Comparison of ENCODE assay signal across 15 mouse cellular contexts in the genomic region with DNA sequence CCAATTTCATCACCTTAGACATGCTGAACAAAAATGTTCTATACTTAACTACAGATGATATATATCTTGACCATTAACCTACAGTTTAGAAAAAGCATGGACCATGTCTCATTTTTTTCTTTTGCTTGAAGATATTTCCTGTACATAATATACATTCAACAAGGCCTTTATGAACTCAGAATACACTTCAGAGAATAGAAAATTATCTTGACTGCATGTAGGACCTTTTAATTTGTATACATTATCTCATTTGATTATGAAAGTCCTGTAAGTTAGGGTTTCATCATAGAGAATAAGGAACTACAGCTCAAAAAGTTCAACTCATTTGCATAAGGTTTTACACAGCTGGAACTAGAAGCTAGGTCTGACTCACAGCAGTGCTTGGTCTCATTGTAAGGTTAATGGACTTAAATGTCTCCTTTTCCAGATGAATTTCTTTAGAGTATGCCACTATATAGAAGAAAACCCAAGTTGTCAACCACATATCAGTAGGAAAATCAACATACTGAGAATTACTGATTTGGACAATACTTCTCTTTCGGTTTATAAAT. TPM values are rescaled to one million over a fixed set of nuclear protein-coding genes. Genes with fewer than 3 reads are reported as not detected.
A peak's percentile ranks its signal among the peaks of the same experiment; 100 is the strongest.
DNase-seq lines count a peak whose midpoint lies in the region; ATAC-seq and TF ChIP-seq lines count a peak whose summit lies in the region.
"Had no signal": no experiment of that assay in that cellular context is flagged by ENCODE, and none has a peak within 500 bp of the region (broad histone marks: within the 10 kb centered on the region; RNA-seq: fewer than 3 reads in every experiment).

No protein-coding gene starts in this region.

- no peak for DNase-seq in liver
- DNase-seq in A20 (ENCODE audit: low read depth, low spot score), result peak; percentile 70
- DNase-seq in MEL (ENCODE audit: low read depth, low spot score), result peak; percentile 82
- DNase-seq in left cerebral cortex, postnatal 4 days, result no peak
- no peak for DNase-seq in frontal cortex, postnatal 14 days (ENCODE audit: low spot score in 2 of 2)

- intact Hi-C loops in left cerebral cortex, postnatal 4 days (cut with DNase I), result loop anchor here (10.0 kb wide), 3 partner anchors 109 to 421 kb away; no protein-coding TSS in a partner anchor

- WGBS in liver, embryonic 15.5 days (ENCODE audit: insufficient replicate concordance), result 87% methylated on average over 1 of the region's 1 CpGs

- peak overlapping the region; percentile 98; the same call in 1 of the 2 replicates for H3K4me2 ChIP-seq in liver, embryonic 15.5 days
- H3K4me2 ChIP-seq: embryonic facial prominence, embryonic 12.5 days; limb, embryonic 15.5 days; lung, embryonic 14.5 days had no signal

- H3K36me3 ChIP-seq in liver, embryonic 15.5 days (replicated peaks), result no peaks in the 10 kb centered on the region
- H3K36me3 ChIP-seq in MEL (ENCODE audit: control insufficient read depth in 1 of 2, insufficient read depth in 2 of 2, low read length in 2 of 2), result peaks cover 0 to 14% of the 10 kb centered on the region in 2 experiments; a peak in 2 of 4 replicates
- H3K36me3 ChIP-seq: embryonic facial prominence, embryonic 12.5 days; heart, embryonic 15.5 days; hindbrain, embryonic 13.5 days; limb, embryonic 15.5 days; midbrain, embryonic 12.5 days had no signal

- H3K27me3 ChIP-seq in liver, embryonic 15.5 days, result no peaks in the 10 kb centered on the region
- no peaks in the 10 kb centered on the region for H3K27me3 ChIP-seq in MEL (ENCODE audit: control insufficient read depth in 1 of 2, insufficient read depth in 2 of 2, low read length in 2 of 2)
- H3K27me3 ChIP-seq: embryonic facial prominence, embryonic 12.5 days; heart, embryonic 15.5 days; hindbrain, embryonic 13.5 days; limb, embryonic 15.5 days; midbrain, embryonic 12.5 days; Patski had no signal

- H3K4me3 ChIP-seq in liver, embryonic 15.5 days (replicated peaks), result no peak overlapping the region
- H3K4me3 ChIP-seq in MEL (ENCODE audit: control insufficient read depth in 1 of 2, insufficient read depth in 1 of 2, low read depth in 2 of 2, low read length in 2 of 2), result peak overlapping the region in 1 of 2 experiments; percentile 22; a peak in 2 of 4 replicates
- H3K4me3 ChIP-seq: embryonic facial prominence, embryonic 12.5 days; heart, embryonic 15.5 days; hindbrain, embryonic 13.5 days; limb, embryonic 15.5 days; midbrain, embryonic 12.5 days had no signal

- TF ChIP-seq POLR2A in MEL (IDR thresholded peaks at IDR 0.05; ENCODE audit: control insufficient read depth in 1 of 2, insufficient read depth in 1 of 2, low read depth in 1 of 2, low read length in 2 of 2, poor library complexity in 1 of 2), result no peak

- no peak for TF ChIP-seq CTCF in MEL (IDR thresholded peaks at IDR 0.05 in 2 of 3, conservative IDR thresholded peaks at IDR 0.05 in 1 of 3; ENCODE audit: control insufficient read depth in 1 of 3, insufficient read depth in 1 of 3, low read depth in 2 of 3, low read length in 3 of 3, poor library complexity in 1 of 3, severe bottlenecking in 1 of 3)

- H3K79me2 ChIP-seq in MEL (ENCODE audit: control insufficient read depth, insufficient read depth, low read length, poor library complexity), result peaks cover 24% of the 10 kb centered on the region

- no peak overlapping the region for H3K9ac ChIP-seq in liver, embryonic 15.5 days
- H3K9ac ChIP-seq in MEL (ENCODE audit: control insufficient read depth, low read depth, low read length, poor library complexity, severe bottlenecking), result peak overlapping the region; percentile 26; the same call in 1 of the 2 replicates
- H3K9ac ChIP-seq: embryonic facial prominence, embryonic 12.5 days; forebrain, postnatal 0 days; heart, embryonic 15.5 days; hindbrain, embryonic 13.5 days; limb, embryonic 15.5 days; lung, embryonic 14.5 days; midbrain, embryonic 12.5 days had no signal

- peaks cover 26% of the 10 kb centered on the region for H3K4me1 ChIP-seq in liver, embryonic 15.5 days (replicated peaks)
- H3K4me1 ChIP-seq in MEL (ENCODE audit: control insufficient read depth in 1 of 2, insufficient read depth in 2 of 2, low read length in 2 of 2), result peaks cover 8 to 11% of the 10 kb centered on the region in 2 experiments; a peak in 3 of 4 replicates

- TF ChIP-seq EP300 in MEL (IDR thresholded peaks at IDR 0.05; ENCODE audit: low read depth in 1 of 2, low read length in 2 of 2), result peak in 1 of 2 experiments; percentile 7; a peak in 1 of 4 replicates

- H3K27ac ChIP-seq in liver, embryonic 15.5 days (replicated peaks), result no peak overlapping the region
- no peak overlapping the region for H3K27ac ChIP-seq in MEL (ENCODE audit: control insufficient read depth, low read depth, low read length)
- H3K27ac ChIP-seq: embryonic facial prominence, embryonic 12.5 days; heart, embryonic 15.5 days; hindbrain, embryonic 13.5 days; limb, embryonic 15.5 days; midbrain, embryonic 12.5 days had no signal

- no peak for TF ChIP-seq RAD21 in MEL (IDR thresholded peaks at IDR 0.05; ENCODE audit: low read depth, low read length)

- ATAC-seq in liver, embryonic 15.5 days (ENCODE audit: insufficient read depth), result no peak
- ATAC-seq in megakaryocyte progenitor cell, adult 5-6 weeks (replicated peaks; ENCODE audit: poor library complexity), result 0 out of 2 replicates have a peak, but pooled peaks have one; percentile 16

- H3K9me3 ChIP-seq in liver, embryonic 15.5 days (replicated peaks), result no peaks in the 10 kb centered on the region
- H3K9me3 ChIP-seq in MEL (replicated peaks; ENCODE audit: insufficient read depth, low read length), result no peaks in the 10 kb centered on the region
- H3K9me3 ChIP-seq: embryonic facial prominence, embryonic 12.5 days; heart, embryonic 15.5 days; hindbrain, embryonic 13.5 days; limb, embryonic 15.5 days; midbrain, embryonic 12.5 days had no signal

TF ChIP-seq in MEL, 35 proteins besides CTCF, POLR2A, EP300 and RAD21:
- no peak for TF ChIP-seq JUND (IDR thresholded peaks at IDR 0.05; ENCODE audit: low read depth, low read length)
- no peak for TF ChIP-seq MAZ (IDR thresholded peaks at IDR 0.05; ENCODE audit: low read depth, low read length)
- no peak for TF ChIP-seq SMC3 (IDR thresholded peaks at IDR 0.05; ENCODE audit: low read depth, low read length)
- no peak for TF ChIP-seq MEF2A (IDR thresholded peaks at IDR 0.05; ENCODE audit: extremely low read depth, insufficient replicate concordance, low read depth, low read length, poor library complexity, severe bottlenecking)
- peak; percentile 27; the same call in 1 of the 2 replicates for TF ChIP-seq GATA1 (IDR thresholded peaks at IDR 0.05; ENCODE audit: low read depth, low read length)
- TF ChIP-seq ETS1 (IDR thresholded peaks at IDR 0.05; ENCODE audit: low read depth, low read length), result peak; percentile 69; the same call in 1 of the 2 replicates

RNA-seq across cellular contexts. Expression of a gene that starts 1.9 kb away (rescaled TPM):
- 3.9 and 5.1 TPM in 2 replicates for polyA plus RNA-seq in liver, embryonic 15.5 days (2015; fragmentation: Nextera tagmentation; extraction: Ambion mirVana)
- 6.3 and 9.7 TPM in 2 replicates for total RNA-seq in MEL (2012; rRNA removed)
- 10 to 100 TPM; 16.5 to 29.2 TPM for polyA plus RNA-seq in MEL (2012; ENCODE audit: insufficient read depth in 1 of 2, insufficient read length in 2 of 2, low read depth in 1 of 2, low replicate concordance in 2 of 2, missing spikeins in 1 of 2)
- 25.5 and 26.6 TPM in 2 replicates for total RNA-seq in megakaryocyte progenitor cell, adult 5-6 weeks (2015)
- 14.7 and 20.9 TPM in 2 replicates for total RNA-seq in megakaryocyte progenitor cell, adult 5-6 weeks (2017)
- total RNA-seq in left cerebral cortex, postnatal 4 days (2021), result 10 to 100 TPM; 60.7 to 62.3 TPM

RNA-seq across cellular contexts. Expression of a gene that starts 25.4 kb away (rescaled TPM):
- 0.09 and 0.24 TPM in 2 replicates for polyA plus RNA-seq in liver, embryonic 15.5 days (2015; fragmentation: Nextera tagmentation; extraction: Ambion mirVana)
- total RNA-seq in MEL (2012; rRNA removed), result 0.23 and 0.27 TPM in 2 replicates
- under 1 TPM in 1 of 2 experiments, not detected in 1; 0.29 TPM for polyA plus RNA-seq in MEL (2012; ENCODE audit: insufficient read depth in 1 of 2, insufficient read length in 2 of 2, low read depth in 1 of 2, low replicate concordance in 2 of 2, missing spikeins in 1 of 2)
- 0.54 and 1.3 TPM in 2 replicates for total RNA-seq in megakaryocyte progenitor cell, adult 5-6 weeks (2015)
- total RNA-seq in megakaryocyte progenitor cell, adult 5-6 weeks (2017), result 0.46 and 1.8 TPM in 2 replicates
- 1 to 10 TPM; 5.7 to 6.4 TPM for total RNA-seq in left cerebral cortex, postnatal 4 days (2021)

Comparison
In these comparisons a context has a peak if more than half of its experiments do, and no peak if none do; other contexts are left out.
1. DNase-seq: peak in A20 (single experiment) and MEL (single experiment); none in liver (single experiment), left cerebral cortex, postnatal 4 days (single experiment) and frontal cortex, postnatal 14 days (0 of 2).